Mouse (Mus musculus) layer of hippocampus, adult 9-11 months (tissue): Measurements from ENCODE around the gene Map2k2.

Source experiments
- DNase-seq: peaks from one replicate; pipeline ENCODE4 v3.0.0; 2022

The Map2k2 gene

GRCm38 (mm10) chr10:81106113-81106721 is 502 bp downstream of the Map2k2 start:
- DNase-seq: peak; percentile 88

GRCm38 (mm10) chr10:81112946-81113345 is 7.2 kb downstream of the Map2k2 start:
- no peak for DNase-seq

GRCm38 (mm10) chr10:81119625-81120024 is 13.9 kb downstream of the Map2k2 start:
- no peak for DNase-seq

- no peak for DNase-seq
Measured at GRCm38 (mm10) chr10:81120650-81121049, 14.9 kb downstream of the Map2k2 start.

- DNase-seq: no peak
Measured at GRCm38 (mm10) chr10:81122889-81123288, 17.2 kb downstream of the Map2k2 start.

GRCm38 (mm10) chr10:81123500-81123899 is 17.8 kb downstream of the Map2k2 start:
- no peak for DNase-seq

GRCm38 (mm10) chr10:81134181-81134587 is 28.5 kb downstream of the Map2k2 start:
- peak; percentile 76 for DNase-seq

GRCm38 (mm10) chr10:81134966-81135681 is 29.4 kb downstream of the Map2k2 start, which contains the start of gene Zbtb7a:
Zbtb7a (plus strand) TSS chr10:81135220.
- DNase-seq: no peak

GRCm38 (mm10) chr10:81135831-81136705 is 30.4 kb downstream of the Map2k2 start:
- DNase-seq: peak; percentile 76

- DNase-seq: no peak
Measured at GRCm38 (mm10) chr10:81136706-81137231, 31.1 kb downstream of the Map2k2 start.

- DNase-seq: peak; percentile 99
Measured at GRCm38 (mm10) chr10:81137252-81138130, 31.8 kb downstream of the Map2k2 start.

GRCm38 (mm10) chr10:81138131-81138782 is 32.5 kb downstream of the Map2k2 start:
- peak; percentile 69 for DNase-seq

GRCm38 (mm10) chr10:81138821-81139528 is 33.3 kb downstream of the Map2k2 start:
- DNase-seq: no peak

- DNase-seq: no peak
Measured at GRCm38 (mm10) chr10:81139529-81139846, 33.8 kb downstream of the Map2k2 start.

- DNase-seq: no peak
Measured at GRCm38 (mm10) chr10:81140005-81140404, 34.3 kb downstream of the Map2k2 start.

GRCm38 (mm10) chr10:81140717-81141454 is 35.2 kb downstream of the Map2k2 start:
- no peak for DNase-seq

GRCm38 (mm10) chr10:81141455-81142210 is 35.9 kb downstream of the Map2k2 start:
- no peak for DNase-seq

- DNase-seq: no peak
Measured at GRCm38 (mm10) chr10:81142551-81142981, 36.9 kb downstream of the Map2k2 start.

- no peak for DNase-seq
Measured at GRCm38 (mm10) chr10:81143157-81143633, 37.5 kb downstream of the Map2k2 start.
